Mouse (Mus musculus) hindbrain, embryonic 16.5 days (tissue): ENCODE measurements at regions not wholly inside any gene's neighbourhood (a gene's known extent, or its start where the extent isn't known, plus 50 kb on each side); places are given as distances from the start of the nearest gene placed in this dataset.

Experiments
- ATAC-seq: fragments of 200-750 bp; cut with Nextera tagmentation; 2 replicates; pipeline ENCODE4 v1.8.0; 2017; ENCODE audit warnings: moderate TSS enrichment, moderate library complexity
- H3K27ac ChIP-seq: fragments of 300-500 bp; sonication (generic); 2 replicates; pipeline ENCODE4 v1.5.1; 2014; ENCODE audit warnings: low read depth, mild to moderate bottlenecking, control low read depth, low read length, moderate library complexity
- H3K27me3 ChIP-seq: fragments of 300-500 bp; sonication (generic); replicated peaks from 2 replicates; pipeline ENCODE4 v1.6.1; 2014; ENCODE audit warnings: low read length; ENCODE audit not compliant: control insufficient read depth, insufficient read depth
- H3K36me3 ChIP-seq: fragments of 300-500 bp; sonication (generic); 2 replicates; pipeline ENCODE4 v1.6.1; 2014; ENCODE audit warnings: mild to moderate bottlenecking, low read length, moderate library complexity, mixed read lengths; ENCODE audit not compliant: control insufficient read depth, insufficient read depth
- H3K4me1 ChIP-seq: fragments of 300-500 bp; sonication (generic); 2 replicates; pipeline ENCODE4 v1.6.1; 2014; ENCODE audit warnings: low read depth, low read length; ENCODE audit not compliant: control insufficient read depth, insufficient read depth
- H3K4me2 ChIP-seq: fragments of 300-500 bp; sonication (generic); 2 replicates; pipeline ENCODE4 v1.6.1; 2014; ENCODE audit warnings: mild to moderate bottlenecking, low read length, control low read depth, moderate library complexity
- H3K4me3 ChIP-seq: fragments of 300-500 bp; sonication (generic); 2 replicates; pipeline ENCODE4 v1.5.1; 2014; ENCODE audit warnings: mild to moderate bottlenecking, low read length, control low read depth, moderate library complexity
- H3K9ac ChIP-seq: fragments of 300-500 bp; sonication (generic); 2 replicates; pipeline ENCODE4 v1.6.1; 2014; ENCODE audit warnings: low read depth, mild to moderate bottlenecking, control low read depth, low read length, moderate library complexity
- H3K9me3 ChIP-seq: fragments of 300-500 bp; sonication (generic); 2 replicates; pipeline ENCODE4 v1.6.1; 2014; ENCODE audit warnings: mild to moderate bottlenecking, low read length, moderate library complexity; ENCODE audit not compliant: control insufficient read depth
- WGBS: fragments of 180-500 bp; shearing (Covaris S2); extraction: QIAGEN DNeasy Blood & Tissue Kit; methylation state at CpG from one replicate; pipeline ENCODE4 v1.1.7; 2014; 5-methylcytosine and 5-hydroxymethylcytosine counted together

GRCm38 (mm10) chr16:88412287-88412686 lies 94.5 kb downstream of the Cldn17 start:
- no peaks in the 10 kb centered on the region for H3K4me1 ChIP-seq
- no peak for ATAC-seq
- H3K27me3 ChIP-seq: no peaks in the 10 kb centered on the region
- H3K36me3 ChIP-seq: no peaks in the 10 kb centered on the region
- no peak overlapping the region for H3K9ac ChIP-seq
- no peak overlapping the region for H3K4me3 ChIP-seq
- 92% methylated on average over 1 of the region's 1 CpGs for WGBS
- H3K4me2 ChIP-seq: no peak overlapping the region
- H3K27ac ChIP-seq: no peak overlapping the region
- H3K9me3 ChIP-seq: no peaks in the 10 kb centered on the region

DNA sequence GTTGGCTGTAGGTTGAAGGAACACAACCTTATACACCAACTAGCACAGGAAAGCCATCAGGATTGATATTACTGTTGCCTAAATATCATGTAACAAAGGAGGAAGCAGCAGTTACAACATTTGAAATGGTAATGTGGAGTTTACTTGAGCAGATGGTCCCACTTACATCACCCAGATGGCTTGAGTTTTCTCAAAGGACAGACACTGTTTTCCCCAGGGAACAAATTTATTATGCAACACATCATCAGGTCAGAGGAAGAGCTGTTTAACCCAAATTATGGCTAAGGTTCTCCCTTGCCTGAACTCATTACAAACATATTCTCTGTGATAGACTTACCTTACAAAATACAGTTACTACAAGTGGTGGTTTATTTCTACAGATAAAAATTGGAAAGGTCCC lies 98.6 kb downstream of the Cldn17 start:
- H3K4me3 ChIP-seq: no peak overlapping the region
- no peaks in the 10 kb centered on the region for H3K36me3 ChIP-seq
- ATAC-seq: no peak
- no peak overlapping the region for H3K27ac ChIP-seq
- no peaks in the 10 kb centered on the region for H3K4me1 ChIP-seq
- H3K9ac ChIP-seq: no peak overlapping the region
- H3K4me2 ChIP-seq: no peak overlapping the region
- no peaks in the 10 kb centered on the region for H3K9me3 ChIP-seq
- no peaks in the 10 kb centered on the region for H3K27me3 ChIP-seq

DNA sequence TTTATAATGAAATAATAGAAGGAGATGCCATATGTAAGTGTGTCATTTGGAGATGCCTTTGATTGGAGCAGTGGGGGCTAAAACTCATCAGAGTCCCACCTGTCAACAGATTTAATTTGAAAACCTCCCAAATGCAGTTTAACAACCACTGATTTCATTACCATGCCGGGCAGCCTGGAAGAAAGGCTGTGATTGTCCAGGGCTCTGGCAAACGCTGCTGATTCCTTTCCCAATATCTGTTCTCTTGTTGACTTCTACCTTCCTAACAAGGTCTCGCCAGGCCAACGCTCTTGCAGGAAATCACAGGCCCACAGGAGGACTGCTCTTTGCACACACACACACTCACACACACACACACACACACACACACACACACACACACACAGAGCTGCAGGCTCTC lies 102.4 kb downstream of the Cldn17 start:
- H3K9me3 ChIP-seq: no peaks in the 10 kb centered on the region
- no peaks in the 10 kb centered on the region for H3K4me1 ChIP-seq
- no peak overlapping the region for H3K4me3 ChIP-seq
- no peak for ATAC-seq
- H3K27me3 ChIP-seq: no peaks in the 10 kb centered on the region
- 66% methylated on average over 4 of the region's 4 CpGs for WGBS
- H3K36me3 ChIP-seq: no peaks in the 10 kb centered on the region
- no peak overlapping the region for H3K4me2 ChIP-seq
- H3K27ac ChIP-seq: no peak overlapping the region
- H3K9ac ChIP-seq: no peak overlapping the region

DNA sequence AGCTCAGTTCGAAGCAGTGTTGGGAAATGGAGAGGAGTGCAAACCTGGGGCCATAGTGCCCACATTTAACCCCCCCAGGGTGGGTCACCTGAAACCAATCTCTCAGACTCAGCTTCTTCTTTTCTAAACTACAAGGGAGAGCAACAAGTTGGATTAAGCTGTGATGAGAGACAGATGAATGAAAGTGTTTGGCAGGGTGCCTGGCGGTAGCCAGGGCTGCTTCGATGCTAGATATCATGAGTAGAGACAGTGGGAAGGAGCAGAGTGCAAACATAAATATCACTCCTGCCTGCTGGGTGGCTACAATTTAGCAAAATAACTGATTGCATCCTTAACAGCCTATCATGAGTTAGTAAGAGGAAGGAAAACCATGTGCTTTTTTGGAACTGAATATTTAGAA lies 106.9 kb downstream of the Cldn17 start:
- Histone ChIP-seq H3K9ac (no peak overlapping the region), H3K36me3 (no peaks in the 10 kb centered on the region), H3K4me3 (no peak overlapping the region), H3K27ac (no peak overlapping the region), H3K4me1 (no peaks in the 10 kb centered on the region), H3K9me3 (peaks cover 4% of the 10 kb centered on the region; the same call in 1 of the 2 replicates), H3K27me3 (no peaks in the 10 kb centered on the region), H3K4me2 (no peak overlapping the region)
- ATAC-seq: no peak
- 70% methylated on average over 3 of the region's 3 CpGs for WGBS

GRCm38 (mm10) chr16:88392764-88393163 lies 102.7 kb upstream of the Grik1 start:
- Histone ChIP-seq H3K36me3 (no peaks in the 10 kb centered on the region), H3K9me3 (peaks cover 4% of the 10 kb centered on the region; the same call in 1 of the 2 replicates)
- 50% methylated on average over 1 of the region's 1 CpGs for WGBS

DNA sequence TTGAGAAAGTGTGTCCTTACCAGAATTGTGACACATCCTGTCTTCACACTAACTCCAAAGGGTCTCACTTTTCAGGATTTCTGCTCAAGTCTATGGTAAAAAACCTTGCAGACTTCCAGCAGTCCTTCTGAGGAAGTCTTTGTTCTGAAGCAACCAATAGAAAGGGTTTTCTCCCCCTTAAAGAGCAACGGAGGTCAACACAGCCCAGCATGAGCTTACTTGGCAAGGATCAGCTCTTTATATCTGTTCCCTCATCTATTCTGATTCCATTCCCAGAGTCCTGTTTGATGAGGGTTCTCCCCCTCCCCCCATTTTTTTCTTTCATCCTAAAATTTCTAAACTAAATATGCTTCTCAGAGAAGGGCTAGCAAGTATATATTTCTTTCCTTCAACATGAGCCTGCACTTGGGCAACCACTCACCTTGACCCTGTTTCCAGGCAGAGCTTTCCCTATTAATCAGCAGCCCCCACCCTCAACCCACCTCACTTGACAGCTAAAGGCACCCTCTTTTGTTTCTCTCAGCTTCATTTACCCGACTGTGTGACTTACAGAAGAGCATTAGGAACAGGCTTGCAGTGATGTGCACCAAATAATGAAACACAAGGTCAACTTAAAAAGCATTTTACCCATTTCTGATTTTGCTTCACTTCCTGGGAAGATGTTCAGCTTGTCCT lies 91.7 kb upstream of the Grik1 start:
- 5% methylated on average over 2 of the region's 2 CpGs for WGBS
- H3K4me3 ChIP-seq: no peak overlapping the region

More at GRCm38 (mm10) chr16:88392764-88393163, 102.7 kb upstream of the Grik1 start:
- Histone ChIP-seq H3K4me3 (no peak overlapping the region), H3K27ac (no peak overlapping the region), H3K27me3 (no peaks in the 10 kb centered on the region), H3K4me1 (no peaks in the 10 kb centered on the region), H3K4me2 (no peak overlapping the region), H3K9ac (no peak overlapping the region)
- ATAC-seq: no peak

DNA sequence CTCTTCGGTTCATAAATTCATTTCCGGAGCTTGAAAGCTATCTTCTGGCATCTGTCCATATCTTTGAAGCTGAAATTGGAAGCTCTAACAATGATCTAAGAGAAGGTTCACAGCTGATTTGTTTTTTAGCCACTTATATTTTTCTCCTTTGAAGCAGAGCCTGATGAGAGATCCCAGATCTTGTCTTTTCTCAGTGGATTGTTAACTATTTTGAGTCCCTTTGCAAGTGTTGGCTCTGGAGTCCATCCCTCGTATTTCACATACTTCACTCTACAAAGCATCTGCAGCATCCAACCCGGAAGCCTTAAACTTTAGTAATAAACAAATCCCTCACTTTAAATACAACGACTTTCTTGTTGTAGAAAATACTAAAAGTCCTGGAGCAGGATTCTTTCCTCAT lies 85.6 kb upstream of the Grik1 start:
- H3K4me2 ChIP-seq: no peak overlapping the region
- H3K4me3 ChIP-seq: no peak overlapping the region
- H3K4me1 ChIP-seq: no peaks in the 10 kb centered on the region
- no peaks in the 10 kb centered on the region for H3K9me3 ChIP-seq
- ATAC-seq: no peak
- 78% methylated on average over 5 of the region's 5 CpGs for WGBS
- H3K27me3 ChIP-seq: no peaks in the 10 kb centered on the region
- no peak overlapping the region for H3K9ac ChIP-seq
- H3K27ac ChIP-seq: no peak overlapping the region
- no peaks in the 10 kb centered on the region for H3K36me3 ChIP-seq

More for the DNA sequence above, 91.7 kb upstream of the Grik1 start:
- Histone ChIP-seq H3K27ac (no peak overlapping the region), H3K9me3 (no peaks in the 10 kb centered on the region), H3K9ac (no peak overlapping the region), H3K4me1 (no peaks in the 10 kb centered on the region), H3K27me3 (no peaks in the 10 kb centered on the region), H3K36me3 (no peaks in the 10 kb centered on the region), H3K4me2 (no peak overlapping the region)
- ATAC-seq: 0 out of 2 replicates have a peak, but pooled peaks have one; percentile 30

DNA sequence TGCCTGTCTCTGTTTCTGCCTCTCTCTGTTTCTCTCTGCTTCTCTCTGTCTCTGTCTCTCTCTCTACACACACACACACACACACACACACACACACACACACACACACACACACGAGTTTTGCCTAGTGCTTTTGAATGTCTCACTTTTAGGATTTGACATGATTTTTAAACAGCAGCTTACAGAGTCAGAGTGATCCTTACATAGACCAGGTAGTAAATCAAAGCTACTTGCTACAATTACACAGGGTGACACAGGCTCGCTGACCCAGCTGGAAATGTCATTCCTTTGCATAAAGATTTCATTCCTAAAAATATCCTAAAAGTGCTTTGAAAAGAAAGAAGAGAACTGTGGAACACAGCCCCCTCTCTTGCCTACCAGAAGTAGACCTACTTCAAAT lies 84.5 kb upstream of the Grik1 start:
- Histone ChIP-seq H3K4me1 (no peaks in the 10 kb centered on the region), H3K9me3 (no peaks in the 10 kb centered on the region), H3K36me3 (no peaks in the 10 kb centered on the region), H3K27me3 (no peaks in the 10 kb centered on the region), H3K4me3 (no peak overlapping the region), H3K4me2 (no peak overlapping the region), H3K9ac (no peak overlapping the region), H3K27ac (no peak overlapping the region)
- WGBS: 50% methylated on average over 2 of the region's 2 CpGs
- no peak for ATAC-seq

DNA sequence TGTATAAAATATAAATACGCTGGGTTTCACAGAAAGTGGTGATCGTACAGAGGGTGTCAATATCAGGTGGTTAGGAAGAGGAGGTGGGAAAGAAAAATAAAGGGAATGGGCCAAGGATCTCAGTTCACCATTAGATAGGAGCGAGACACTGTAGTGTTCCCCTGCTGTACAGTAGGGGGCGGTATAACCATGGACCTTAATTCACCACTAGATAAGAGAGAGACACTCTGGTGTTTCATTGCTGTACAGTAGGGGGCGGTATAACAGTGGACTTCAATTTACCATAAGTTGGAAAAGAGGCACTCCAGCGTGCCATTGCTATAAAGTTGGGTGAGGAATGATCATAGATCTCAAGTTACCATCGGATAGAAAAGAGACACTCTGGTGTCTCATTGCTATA lies 82.0 kb upstream of the Grik1 start:
- Histone ChIP-seq H3K4me1 (no peaks in the 10 kb centered on the region), H3K4me3 (no peak overlapping the region), H3K27me3 (no peaks in the 10 kb centered on the region), H3K27ac (no peak overlapping the region), H3K4me2 (no peak overlapping the region), H3K36me3 (no peaks in the 10 kb centered on the region), H3K9me3 (no peaks in the 10 kb centered on the region), H3K9ac (no peak overlapping the region)
- WGBS: 43% methylated on average over 7 of the region's 7 CpGs
- ATAC-seq: no peak

DNA sequence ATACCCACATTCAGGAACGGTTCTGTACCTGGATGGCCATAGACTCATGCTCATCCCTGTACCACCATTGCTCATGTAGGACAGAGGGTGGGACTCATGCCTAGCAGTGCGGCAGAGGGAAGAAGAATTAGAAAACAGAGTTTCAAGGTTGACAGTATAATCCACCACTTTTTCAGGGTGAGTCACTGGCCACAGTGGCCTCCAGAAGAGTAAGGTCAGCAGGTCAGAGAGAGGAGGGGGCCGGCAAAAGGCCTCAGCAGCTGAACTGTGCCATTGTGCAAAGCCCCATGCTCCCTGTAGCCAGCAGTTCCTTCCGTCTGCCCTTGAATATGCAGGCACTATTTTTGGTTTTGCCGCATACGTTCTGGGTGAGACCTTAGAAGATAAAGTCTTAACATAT lies 78.1 kb upstream of the Grik1 start:
- no peak overlapping the region for H3K9ac ChIP-seq
- H3K4me2 ChIP-seq: no peak overlapping the region
- no peaks in the 10 kb centered on the region for H3K36me3 ChIP-seq
- H3K27ac ChIP-seq: no peak overlapping the region
- H3K9me3 ChIP-seq: no peaks in the 10 kb centered on the region
- ATAC-seq: no peak
- no peaks in the 10 kb centered on the region for H3K4me1 ChIP-seq
- H3K27me3 ChIP-seq: no peaks in the 10 kb centered on the region
- WGBS: 62% methylated on average over 6 of the region's 6 CpGs
- no peak overlapping the region for H3K4me3 ChIP-seq
